Mouse (Mus musculus) CH12.LX (cell line): ENCODE results near the gene Ncf4. TPM values are rescaled to one million over a fixed set of nuclear protein-coding genes. Genes with fewer than 3 reads are reported as not detected.

ENCODE experiments used
- DNase-seq: peaks from one replicate; pipeline ENCODE4 v3.0.0-alpha.2; 2013; ENCODE audit errors: extremely low read depth
- H3K27ac ChIP-seq: 2 replicates; pipeline ENCODE4 v1.5.1; 2012; ENCODE audit warnings: low read depth, mild to moderate bottlenecking, control low read depth, moderate library complexity; ENCODE audit not compliant: insufficient read depth
- H3K27me3 ChIP-seq: replicated peaks from 2 replicates; pipeline ENCODE3; 2012; ENCODE audit warnings: inconsistent platforms
- H3K36me3 ChIP-seq, 2 experiments: replicated peaks in 1 of 2; 2 replicates each; pipeline versions ENCODE3 to v1.6.1; 2012; ENCODE audit warnings: inconsistent platforms in 1 of 2, low read length in 1 of 2, mild to moderate bottlenecking in 1 of 2, mixed read lengths in 1 of 2, moderate library complexity in 1 of 2; ENCODE audit not compliant: control insufficient read depth in 1 of 2, insufficient read depth in 1 of 2
- H3K4me1 ChIP-seq, 2 experiments: 2 replicates each; pipeline ENCODE4 v1.6.1; 2012; ENCODE audit warnings: inconsistent platforms in 1 of 2, moderate library complexity in 1 of 2; ENCODE audit not compliant: insufficient read depth in 2 of 2, control insufficient read depth in 1 of 2
- H3K4me2 ChIP-seq: 2 replicates; pipeline ENCODE4 v1.6.1; 2012; ENCODE audit warnings: low read depth, mild to moderate bottlenecking, control low read depth; ENCODE audit not compliant: poor library complexity, insufficient read depth, severe bottlenecking
- H3K4me3 ChIP-seq, 3 experiments: fragments of 150-350 bp in 1 of 3; sonication (generic) in 1 of 3; replicated peaks in 1 of 3; 2 replicates each; pipeline versions ENCODE3 to v1.5.1; 2011 to 2012; ENCODE audit warnings: low read depth in 2 of 3, low read length in 2 of 3, mild to moderate bottlenecking in 2 of 3, moderate library complexity in 2 of 3, control low read depth in 1 of 3, improper control_type of control experiment in 1 of 3, inconsistent platforms in 1 of 3, mixed read lengths in 1 of 3; ENCODE audit not compliant: poor library complexity in 1 of 3
- H3K79me2 ChIP-seq: replicated peaks from 2 replicates; pipeline ENCODE4 v1.6.1; 2012; ENCODE audit warnings: mild to moderate bottlenecking, moderate library complexity; ENCODE audit not compliant: control insufficient read depth, poor library complexity, insufficient read depth, severe bottlenecking; ENCODE audit errors: extremely low read depth
- H3K9ac ChIP-seq: 2 replicates; pipeline ENCODE4 v1.6.1; 2012; ENCODE audit warnings: low read depth, mild to moderate bottlenecking, control low read depth, moderate library complexity; ENCODE audit not compliant: insufficient read depth
- H3K9me3 ChIP-seq: replicated peaks from 2 replicates; pipeline ENCODE3; 2012; ENCODE audit warnings: low read length, inconsistent platforms, mixed read lengths
- BHLHE40 ChIP-seq: IDR thresholded peaks from 2 replicates; pipeline ENCODE4 v1.6.1; 2011; ENCODE audit warnings: mild to moderate bottlenecking, low read depth, low read length, improper control_type of control experiment
- CHD1 ChIP-seq: IDR thresholded peaks from 2 replicates; pipeline ENCODE4 v1.6.1; 2012; ENCODE audit warnings: low read depth, low read length, improper control_type of control experiment, inconsistent platforms
- EP300 ChIP-seq: IDR thresholded peaks from 2 replicates; pipeline ENCODE4 v1.6.1; 2011; ENCODE audit warnings: low read length, improper control_type of control experiment
- ETS1 ChIP-seq: conservative IDR thresholded peaks from 2 replicates; pipeline ENCODE4 v1.6.1; 2012; ENCODE audit warnings: low read depth, mild to moderate bottlenecking, inconsistent platforms, low read length, improper control_type of control experiment, moderate library complexity
- GABPA ChIP-seq: IDR thresholded peaks from 2 replicates; pipeline ENCODE4 v1.6.1; 2012; ENCODE audit warnings: low read depth, low read length, improper control_type of control experiment, inconsistent platforms; ENCODE audit not compliant: insufficient replicate concordance
- HCFC1 ChIP-seq: IDR thresholded peaks from 2 replicates; pipeline ENCODE4 v1.6.1; 2012; ENCODE audit warnings: low read depth, mild to moderate bottlenecking, inconsistent platforms, low read length, improper control_type of control experiment
- IRF4 ChIP-seq: IDR thresholded peaks from 2 replicates; pipeline ENCODE4 v1.6.1; 2014; ENCODE audit warnings: low read depth, mild to moderate bottlenecking, inconsistent platforms, low read length, improper control_type of control experiment
- JUN ChIP-seq: IDR thresholded peaks from 2 replicates; pipeline ENCODE4 v1.6.1; 2011; ENCODE audit warnings: low read depth, mild to moderate bottlenecking, low read length, improper control_type of control experiment, moderate library complexity; ENCODE audit not compliant: insufficient read depth
- MAFK ChIP-seq: IDR thresholded peaks from 2 replicates; pipeline ENCODE4 v1.6.1; 2011; ENCODE audit warnings: low read length, improper control_type of control experiment; ENCODE audit not compliant: insufficient replicate concordance
- MAZ ChIP-seq: IDR thresholded peaks from 2 replicates; pipeline ENCODE4 v1.6.1; 2012; ENCODE audit warnings: low read depth, mild to moderate bottlenecking, inconsistent platforms, low read length, improper control_type of control experiment, moderate library complexity
- MEF2A ChIP-seq: IDR thresholded peaks from 2 replicates; pipeline ENCODE4 v1.6.1; 2014; ENCODE audit warnings: low read depth, mild to moderate bottlenecking, inconsistent platforms, low read length, improper control_type of control experiment, borderline replicate concordance
- RCOR1 ChIP-seq: conservative IDR thresholded peaks from 2 replicates; pipeline ENCODE4 v1.6.1; 2012; ENCODE audit warnings: low read depth, mild to moderate bottlenecking, inconsistent platforms, low read length, improper control_type of control experiment
- SIN3A ChIP-seq: IDR thresholded peaks from 2 replicates; pipeline ENCODE4 v1.6.1; 2012; ENCODE audit warnings: low read length, improper control_type of control experiment, inconsistent platforms
- SMC3 ChIP-seq: IDR thresholded peaks from 2 replicates; pipeline ENCODE4 v1.6.1; 2011; ENCODE audit warnings: low read depth, low read length, improper control_type of control experiment
- TBP ChIP-seq: conservative IDR thresholded peaks from 2 replicates; pipeline ENCODE4 v1.6.1; 2011; ENCODE audit warnings: low read depth, low read length, improper control_type of control experiment
- TCF12 ChIP-seq: IDR thresholded peaks from 2 replicates; pipeline ENCODE4 v1.6.1; 2014; ENCODE audit warnings: low read depth, mild to moderate bottlenecking, inconsistent platforms, low read length, improper control_type of control experiment
- UBTF ChIP-seq: IDR thresholded peaks from 2 replicates; pipeline ENCODE4 v1.6.1; 2012; ENCODE audit warnings: low read depth, mild to moderate bottlenecking, inconsistent platforms, low read length, improper control_type of control experiment, moderate library complexity
- ZKSCAN1 ChIP-seq: IDR thresholded peaks from 2 replicates; pipeline ENCODE4 v1.6.1; 2012; ENCODE audit warnings: low read depth, inconsistent platforms, low read length, improper control_type of control experiment, borderline replicate concordance
- dilution Hi-C: fragments of 300-500 bp; cut with MboI; formaldehyde crosslinking; loops from 2 replicates; pipeline ENCODE4 v1.14.3; 2020; ENCODE audit warnings: low sequenced_read_pairs; ENCODE audit not compliant: extremely low pct_unique_long_range_greater_than_20kb, extremely low pct_ligation_motif_present
- in situ Hi-C: fragments of 300-500 bp; cut with MboI; formaldehyde crosslinking; loops from 3 replicates; pipeline ENCODE4 v1.14.3; 2019; ENCODE audit warnings: low sequenced_read_pairs, low pct_ligation_motif_present, low pct_unique_long_range_greater_than_20kb, mixed read lengths
- polyA plus RNA-seq: library from polyadenylated mRNA; unstranded; fragments of >175 nt; gene quantifications from 2 replicates; pipeline ENCODE4 v1.2.1, GENCODE M21; 2012; ENCODE audit warnings: low read depth; ENCODE audit not compliant: insufficient read length
- total RNA-seq, 2 experiments: library from RNA; depleted of rRNA; stranded (reverse); fragments of 300-350 nt in 1 of 2; fragments of >200 nt in 1 of 2; gene quantifications; 2 replicates each; pipeline ENCODE4 v1.2.3; 2012 to 2014

Gene Ncf4
- total and polyA plus RNA-seq, 3 experiments, result 145 to 339 (median 177) TPM

DNA sequence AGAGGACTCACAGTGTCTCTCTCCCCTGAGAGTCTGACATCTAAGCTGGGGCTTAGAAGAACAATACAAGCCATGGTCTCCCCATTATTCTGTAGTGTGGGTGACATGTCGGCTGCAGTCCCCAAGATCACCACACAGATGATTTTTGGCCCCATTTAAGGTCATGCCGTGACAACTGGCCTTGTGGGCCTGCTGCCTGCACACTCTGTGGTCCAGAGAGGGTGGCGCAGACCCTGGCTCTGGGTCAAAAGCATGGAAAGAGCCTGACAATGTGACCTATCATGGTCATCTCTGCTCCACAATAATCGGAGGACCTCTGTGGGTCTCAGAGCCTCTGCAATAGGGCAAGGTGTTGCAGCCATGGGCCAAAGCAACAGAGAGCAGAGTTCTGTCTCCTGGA is 49.1 kb downstream of the Ncf4 start:
- TF ChIP-seq HCFC1, result no peak
- no peak for TF ChIP-seq JUN
- in situ Hi-C loops, result no loop called here
- Histone ChIP-seq H3K9me3 (peaks cover 4% of the 10 kb centered on the region), H3K27me3 (no peaks in the 10 kb centered on the region), H3K4me1 (peaks cover 16 to 53% of the 10 kb centered on the region in 2 experiments), H3K36me3 (peaks cover 79 to 89% of the 10 kb centered on the region in 2 experiments), H3K79me2 (peaks cover 6% of the 10 kb centered on the region; the same call in 1 of the 2 replicates), H3K4me3 (no peak overlapping the region), H3K9ac (no peak overlapping the region), H3K4me2 (no peak overlapping the region), H3K27ac (no peak overlapping the region)
- dilution Hi-C loops, result no loop called here
- DNase-seq, result no peak

DNA sequence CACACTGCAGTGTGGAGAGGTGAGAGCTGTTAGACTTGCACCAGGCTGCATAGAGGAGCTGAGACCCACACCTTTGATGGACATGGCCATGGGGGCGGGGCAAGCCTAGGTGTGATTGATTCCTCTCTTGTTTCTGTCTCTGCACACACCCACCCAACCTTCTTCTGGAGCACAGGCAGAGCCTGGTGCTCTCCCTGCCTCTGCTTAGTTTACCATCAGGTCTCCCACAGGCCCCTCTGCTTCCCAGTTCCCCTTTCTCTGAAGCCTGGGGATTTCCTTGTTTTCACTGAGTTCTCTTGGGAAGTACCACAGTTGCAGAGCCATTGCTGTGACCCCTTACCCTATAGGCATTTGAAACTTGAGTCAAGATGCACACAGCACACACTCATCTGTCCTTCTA is 54.0 kb downstream of the Ncf4 start:
- Histone ChIP-seq H3K4me1 (peaks cover 40 to 79% of the 10 kb centered on the region in 2 experiments), H3K9me3 (no peaks in the 10 kb centered on the region), H3K36me3 (peaks cover 44 to 51% of the 10 kb centered on the region in 2 experiments), H3K9ac (no peak overlapping the region), H3K4me3 (no peak overlapping the region), H3K27me3 (no peaks in the 10 kb centered on the region), H3K4me2 (peak overlapping the region; percentile 33; the same call in 1 of the 2 replicates), H3K27ac (peak overlapping the region; percentile 89), H3K79me2 (peaks cover 8% of the 10 kb centered on the region; the same call in 1 of the 2 replicates)
- dilution Hi-C loops, result no loop called here
- in situ Hi-C loops, result no loop called here
- DNase-seq, result peak; percentile 68
- no peak for TF ChIP-seq GABPA
- 0 out of 2 replicates have a peak, but pooled peaks have one; percentile 49 for TF ChIP-seq BHLHE40
- peak; percentile 81 for TF ChIP-seq EP300
- TF ChIP-seq TBP, result no peak
- peak; percentile 71; the same call in 1 of the 2 replicates for TF ChIP-seq MAZ
- TF ChIP-seq JUN, result no peak
- TF ChIP-seq MEF2A, result peak; percentile 73; the same call in 1 of the 2 replicates
- no peak for TF ChIP-seq ZKSCAN1
- TF ChIP-seq IRF4, result peak; percentile 95
- TF ChIP-seq UBTF, result 0 out of 2 replicates have a peak, but pooled peaks have one; percentile 37
- peak; percentile 66 for TF ChIP-seq ETS1
- TF ChIP-seq SIN3A, result 0 out of 2 replicates have a peak, but pooled peaks have one; percentile 31
- TF ChIP-seq SMC3, result no peak
- TF ChIP-seq MAFK, result 0 out of 2 replicates have a peak, but pooled peaks have one; percentile 9
- no peak for TF ChIP-seq CHD1
- TF ChIP-seq RCOR1, result no peak
- TF ChIP-seq TCF12, result peak; percentile 78
- TF ChIP-seq, all 38 proteins: peak for 10
